Mouse (Mus musculus) heart, embryonic 14.5 days (tissue): Measurements from ENCODE around the gene 1700016D06Rik. TPM values are rescaled to one million over a fixed set of nuclear protein-coding genes. Genes with fewer than 3 reads are reported as not detected.
"Not testable (repeated sequence)": the region's sequence is repeated elsewhere in the genome, so short reads cannot be mapped to it uniquely, and the experiment has no call there.

Experiments
- ATAC-seq: fragments of 200-750 bp; cut with Nextera tagmentation; 2 replicates; pipeline ENCODE4 v1.8.0; 2017; ENCODE audit warnings: low read depth, moderate TSS enrichment; ENCODE audit not compliant: insufficient number of reproducible peaks, insufficient read depth, low FRiP score
- H3K27ac ChIP-seq, 2 experiments: fragments of 200-500 bp in 1 of 2; fragments of 300-500 bp in 1 of 2; sonication (generic) in 1 of 2; replicated peaks in 1 of 2; 2 replicates each; pipeline ENCODE4 v1.5.1; 2012 to 2014; ENCODE audit warnings: low read depth in 2 of 2, low read length in 2 of 2, control low read depth in 1 of 2, mild to moderate bottlenecking in 1 of 2, mixed read lengths in 1 of 2; ENCODE audit not compliant: control insufficient read depth in 1 of 2, insufficient read depth in 1 of 2
- H3K27me3 ChIP-seq: fragments of 300-500 bp; sonication (generic); 2 replicates; pipeline ENCODE4 v1.6.1; 2014; ENCODE audit warnings: mild to moderate bottlenecking, low read length, control low read depth; ENCODE audit not compliant: control insufficient read depth, insufficient read depth
- H3K36me3 ChIP-seq: fragments of 300-500 bp; sonication (generic); 2 replicates; pipeline ENCODE4 v1.6.1; 2014; ENCODE audit warnings: mild to moderate bottlenecking, control low read depth, low read length, mixed read lengths; ENCODE audit not compliant: control insufficient read depth, insufficient read depth
- H3K4me1 ChIP-seq, 2 experiments: fragments of 200-500 bp in 1 of 2; fragments of 300-500 bp in 1 of 2; sonication (generic) in 1 of 2; 2 replicates each; pipeline ENCODE4 v1.6.1; 2012 to 2014; ENCODE audit warnings: low read length in 2 of 2, control low read depth in 1 of 2, mixed read lengths in 1 of 2; ENCODE audit not compliant: control insufficient read depth in 2 of 2, insufficient read depth in 2 of 2
- H3K4me2 ChIP-seq: fragments of 300-500 bp; sonication (generic); 2 replicates; pipeline ENCODE4 v1.6.1; 2014; ENCODE audit warnings: mild to moderate bottlenecking, low read length
- H3K4me3 ChIP-seq, 2 experiments: fragments of 200-500 bp in 1 of 2; fragments of 300-500 bp in 1 of 2; sonication (generic) in 1 of 2; 2 replicates each; pipeline ENCODE4 v1.5.1; 2012 to 2014; ENCODE audit warnings: low read length in 2 of 2, mild to moderate bottlenecking in 2 of 2, control low read depth in 1 of 2, low read depth in 1 of 2, moderate library complexity in 1 of 2; ENCODE audit not compliant: control insufficient read depth in 1 of 2, insufficient read depth in 1 of 2
- H3K9ac ChIP-seq: fragments of 300-500 bp; sonication (generic); 2 replicates; pipeline ENCODE4 v1.6.1; 2014; ENCODE audit warnings: mild to moderate bottlenecking, low read length
- H3K9me3 ChIP-seq: fragments of 300-500 bp; sonication (generic); 2 replicates; pipeline ENCODE4 v1.6.1; 2016; ENCODE audit warnings: low read length, control low read depth; ENCODE audit not compliant: control insufficient read depth
- WGBS: fragments of 180-500 bp; shearing (Covaris S2); extraction: QIAGEN DNeasy Blood & Tissue Kit; methylation state at CpG from one replicate; pipeline ENCODE4 v1.1.7; 2014; 5-methylcytosine and 5-hydroxymethylcytosine counted together
- polyA plus RNA-seq: library from polyadenylated mRNA; unstranded; fragments of >200 nt; fragmentation: Nextera tagmentation; extraction: Ambion mirVana; gene quantifications from 2 replicates; pipeline ENCODE4 v1.2.1, GENCODE M21; 2014

Gene 1700016D06Rik
- polyA plus RNA-seq, 1 experiment from 2014 or later = not detected

DNA sequence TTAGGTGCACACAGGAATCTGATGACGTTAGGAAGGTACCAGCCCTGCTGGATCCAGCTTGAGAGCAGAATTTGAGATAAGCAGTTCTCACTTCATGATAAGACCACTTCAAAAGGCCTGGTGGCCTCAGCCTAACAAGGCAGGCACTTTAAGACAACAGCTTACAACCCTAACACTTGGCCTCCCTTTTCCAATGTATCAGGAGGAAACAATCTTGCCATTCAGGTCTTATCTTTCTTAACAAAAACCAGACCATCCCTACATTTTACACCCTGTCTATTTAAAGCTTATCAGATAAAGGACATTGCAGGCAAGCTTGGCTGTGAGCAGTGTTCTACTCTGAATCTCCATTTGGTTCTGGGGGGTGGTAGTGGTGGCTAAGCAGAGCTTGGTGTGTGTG, 8.4 kb downstream of the 1700016D06Rik start:
- Histone ChIP-seq H3K36me3 (no peaks in the 10 kb centered on the region), H3K9ac (no peak overlapping the region), H3K27ac (no peak overlapping the region), H3K27me3 (no peaks in the 10 kb centered on the region), H3K4me1 (peaks cover 7 to 10% of the 10 kb centered on the region in 2 experiments), H3K9me3 (no peaks in the 10 kb centered on the region), H3K4me3 (no peak overlapping the region), H3K4me2 (no peak overlapping the region)
- ATAC-seq = no peak
- WGBS = 7% methylated on average over 1 of the region's 1 CpGs

DNA sequence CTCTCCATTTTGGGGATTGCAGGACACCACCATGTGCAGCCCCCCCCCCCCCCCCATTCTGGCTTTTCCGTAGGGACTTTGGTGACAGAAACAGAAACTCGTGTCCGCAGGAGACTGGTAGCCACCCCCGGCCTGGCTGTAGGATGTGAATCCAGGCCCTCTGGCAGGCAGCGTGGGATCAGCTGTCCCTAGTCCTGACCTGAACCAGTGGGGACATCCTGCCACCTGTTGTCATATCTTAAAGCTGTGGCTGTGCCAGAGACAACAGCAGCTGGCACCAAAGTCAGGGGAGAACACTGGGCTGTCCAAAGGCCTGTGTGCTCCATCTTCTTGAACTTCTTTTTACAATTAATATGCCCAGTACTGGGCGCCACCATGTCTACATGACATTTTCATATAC, 9.1 kb downstream of the 1700016D06Rik start:
- H3K27ac ChIP-seq = no peak overlapping the region
- H3K27me3 ChIP-seq = no peaks in the 10 kb centered on the region
- H3K9me3 ChIP-seq = no peaks in the 10 kb centered on the region
- no peak for ATAC-seq
- no peaks in the 10 kb centered on the region for H3K36me3 ChIP-seq
- H3K4me3 ChIP-seq = no peak overlapping the region
- no peak overlapping the region for H3K9ac ChIP-seq
- 74% methylated on average over 6 of the region's 6 CpGs for WGBS
- H3K4me2 ChIP-seq = no peak overlapping the region
- peaks cover 7 to 10% of the 10 kb centered on the region in 2 experiments for H3K4me1 ChIP-seq

DNA sequence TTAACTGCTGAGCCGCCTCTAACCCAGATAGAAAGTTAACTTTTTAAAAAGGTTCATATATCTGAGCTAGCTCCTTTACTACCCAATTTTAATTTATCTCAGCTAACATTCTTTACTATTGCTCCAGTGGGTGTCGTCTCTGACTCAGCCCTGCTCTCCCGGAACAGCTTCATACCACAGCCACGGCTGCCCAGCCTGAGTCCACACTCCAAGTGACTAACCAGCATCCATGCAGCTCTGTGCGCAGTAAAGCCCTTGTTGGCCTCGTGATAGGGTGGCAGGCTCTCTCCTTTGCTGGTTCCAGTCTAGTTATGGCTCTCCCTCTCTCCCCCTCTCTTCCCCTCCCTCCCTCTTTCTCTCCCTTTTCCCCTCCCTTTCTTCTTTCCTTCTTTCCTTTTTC, 9.6 kb downstream of the 1700016D06Rik start:
- Histone ChIP-seq H3K4me3 (no peak overlapping the region), H3K9me3 (no peaks in the 10 kb centered on the region), H3K36me3 (no peaks in the 10 kb centered on the region), H3K27me3 (no peaks in the 10 kb centered on the region), H3K4me2 (no peak overlapping the region), H3K9ac (no peak overlapping the region), H3K4me1 (peaks cover 7 to 10% of the 10 kb centered on the region in 2 experiments), H3K27ac (no peak overlapping the region)
- no peak for ATAC-seq
- 87% methylated on average over 6 of the region's 6 CpGs for WGBS

DNA sequence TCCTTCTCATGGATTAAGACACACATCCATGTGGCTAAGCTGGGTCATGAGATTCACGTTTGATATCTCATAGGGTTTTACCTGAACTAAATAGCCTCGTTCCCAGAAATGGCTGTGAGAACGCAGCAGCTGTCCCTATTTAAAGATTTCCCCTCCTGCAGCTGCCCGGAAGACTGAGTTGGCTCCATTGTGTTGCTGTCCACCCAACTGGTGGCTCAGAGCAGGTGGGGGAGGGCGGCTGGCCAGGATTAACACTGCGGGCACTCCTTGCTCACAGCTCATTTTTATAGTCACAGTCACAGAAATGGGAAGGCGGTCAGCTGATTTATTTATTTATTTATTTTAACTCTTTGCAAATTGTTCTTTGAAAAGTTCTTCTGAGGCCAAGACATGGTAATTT, 10.9 kb downstream of the 1700016D06Rik start:
- H3K9me3 ChIP-seq = no peaks in the 10 kb centered on the region
- 47% methylated on average over 7 of the region's 7 CpGs for WGBS
- no peak overlapping the region for H3K9ac ChIP-seq
- ATAC-seq = no peak
- peaks cover 7 to 10% of the 10 kb centered on the region in 2 experiments for H3K4me1 ChIP-seq
- no peaks in the 10 kb centered on the region for H3K27me3 ChIP-seq
- H3K36me3 ChIP-seq = no peaks in the 10 kb centered on the region
- no peak overlapping the region for H3K4me3 ChIP-seq
- H3K4me2 ChIP-seq = no peak overlapping the region
- no peak overlapping the region for H3K27ac ChIP-seq

DNA sequence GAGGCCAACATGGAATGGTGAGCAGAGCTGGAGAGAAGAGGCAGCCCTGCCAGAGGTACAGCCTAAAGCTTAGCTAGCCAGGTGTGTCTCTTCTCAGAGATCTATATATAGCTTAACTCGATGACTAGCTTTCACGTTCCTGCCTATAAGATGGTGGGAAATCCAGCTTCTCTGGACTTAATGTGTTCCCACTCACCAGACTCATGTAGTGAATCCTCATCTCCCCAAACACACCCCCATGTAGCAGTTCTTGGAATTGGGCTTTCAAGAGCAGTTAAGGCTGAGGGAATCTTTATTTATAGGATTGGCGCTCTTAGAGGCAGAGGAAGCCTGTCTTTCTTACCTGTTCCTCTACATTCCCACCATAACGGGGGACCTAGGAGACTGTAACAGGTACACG, 13.6 kb downstream of the 1700016D06Rik start:
- 75% methylated on average over 5 of the region's 5 CpGs for WGBS
- H3K4me1 ChIP-seq = peaks cover 1 to 3% of the 10 kb centered on the region in 2 experiments; a peak in 3 of 4 replicates
- no peaks in the 10 kb centered on the region for H3K36me3 ChIP-seq
- H3K9ac ChIP-seq = no peak overlapping the region
- H3K9me3 ChIP-seq = no peaks in the 10 kb centered on the region
- H3K4me3 ChIP-seq = no peak overlapping the region
- no peak for ATAC-seq
- H3K27ac ChIP-seq = no peak overlapping the region
- H3K4me2 ChIP-seq = no peak overlapping the region
- no peaks in the 10 kb centered on the region for H3K27me3 ChIP-seq

DNA sequence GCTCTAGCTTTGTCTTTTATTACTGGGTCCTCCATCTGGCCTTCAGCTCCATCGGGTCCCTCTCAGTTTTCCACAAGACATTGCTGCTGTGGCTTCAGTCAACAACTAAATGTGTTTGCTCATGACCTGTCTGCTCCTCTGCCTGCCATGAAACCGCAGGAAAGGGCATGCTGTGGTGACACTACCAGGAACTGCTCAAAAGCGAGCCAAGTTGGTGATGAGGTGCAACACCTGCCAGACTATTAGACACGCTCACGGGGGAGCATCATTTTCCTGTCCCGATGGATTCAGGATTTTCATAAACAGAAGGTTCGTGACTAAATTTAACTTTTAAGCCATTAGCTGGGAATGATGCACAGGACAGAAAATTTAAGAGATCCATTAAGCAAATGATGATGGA, 16.3 kb downstream of the 1700016D06Rik start:
- Histone ChIP-seq H3K27ac (no peak overlapping the region), H3K4me1 (no peaks in the 10 kb centered on the region), H3K9ac (no peak overlapping the region), H3K36me3 (no peaks in the 10 kb centered on the region), H3K27me3 (no peaks in the 10 kb centered on the region), H3K4me3 (no peak overlapping the region), H3K4me2 (no peak overlapping the region), H3K9me3 (no peaks in the 10 kb centered on the region)
- 84% methylated on average over 7 of the region's 7 CpGs for WGBS
- ATAC-seq = no peak

DNA sequence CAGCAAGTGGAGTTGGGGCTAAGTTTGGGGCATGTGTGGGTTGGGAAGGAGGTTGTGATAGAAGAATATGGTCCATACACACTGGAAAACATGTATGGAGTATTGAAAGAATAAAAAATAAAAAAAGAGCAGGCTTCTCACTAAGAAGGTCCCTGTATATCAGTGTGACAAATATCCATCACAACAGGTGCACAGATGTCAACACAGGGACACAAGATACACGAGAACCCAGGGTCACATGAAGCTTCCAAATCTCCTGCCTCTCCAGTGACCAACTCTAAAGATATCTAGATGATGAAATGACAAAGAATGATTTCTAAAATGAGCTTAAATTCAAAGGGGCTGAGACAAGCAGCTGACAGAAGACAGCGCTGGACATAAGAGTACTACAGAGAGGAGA, 32.6 kb downstream of the 1700016D06Rik start:
- WGBS = 68% methylated on average over 2 of the region's 2 CpGs
- Histone ChIP-seq H3K9ac (no peak overlapping the region), H3K36me3 (no peaks in the 10 kb centered on the region), H3K4me2 (no peak overlapping the region), H3K9me3 (no peaks in the 10 kb centered on the region), H3K27ac (no peak overlapping the region), H3K4me1 (no peaks in the 10 kb centered on the region), H3K27me3 (no peaks in the 10 kb centered on the region), H3K4me3 (no peak overlapping the region)
- ATAC-seq = no peak

DNA sequence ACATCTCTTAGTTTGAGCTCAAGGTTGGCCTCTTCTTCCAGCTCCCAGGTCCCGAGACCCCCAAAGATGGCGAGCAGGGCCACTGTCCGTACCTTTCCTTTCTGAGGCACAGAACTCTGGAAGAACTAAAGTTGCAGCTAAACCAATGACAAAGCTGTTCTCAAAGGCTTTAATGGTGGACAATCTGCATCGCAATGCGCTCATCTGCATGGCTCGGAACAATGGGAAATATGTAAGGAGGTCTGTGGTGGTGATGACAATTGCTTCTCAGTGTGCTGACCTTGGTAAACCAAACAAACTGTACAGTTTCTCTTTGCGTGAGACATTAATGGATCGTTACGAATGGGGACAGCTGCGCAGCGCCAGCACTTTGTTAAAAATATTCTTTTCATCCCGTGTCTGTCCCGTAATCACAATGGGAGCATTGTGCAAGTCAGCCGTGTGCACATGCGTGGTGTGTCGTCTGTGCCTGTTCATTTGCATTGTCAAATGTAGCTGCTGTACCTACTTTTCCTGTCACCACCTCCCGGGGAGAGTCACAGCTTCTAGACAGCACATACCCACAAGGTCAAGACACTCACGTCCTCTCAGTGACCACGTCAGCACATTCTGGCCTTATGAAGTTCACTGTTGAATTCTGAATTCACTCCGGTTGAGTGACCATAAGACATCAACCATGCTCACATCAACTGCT, 34.7 kb downstream of the 1700016D06Rik start:
- not testable (repeated sequence) for H3K27ac ChIP-seq, H3K9me3 ChIP-seq, ATAC-seq, H3K36me3 ChIP-seq, H3K4me3 ChIP-seq, H3K9ac ChIP-seq, H3K4me2 ChIP-seq, H3K27me3 ChIP-seq, H3K4me1 ChIP-seq
- 64% methylated on average over 20 of the region's 20 CpGs for WGBS
